In genomic region chr8:106007135-106007534, GRCm38 (mm10) we compare ENCODE assay signal across 2 mouse cellular contexts.
TF ChIP-seq lines count a peak whose summit lies in the region.

No protein-coding gene starts in this region.

TF ChIP-seq in CH12.LX, 34 proteins besides CTCF, POLR2A, EP300 and RAD21 (continued from another document):
- no peak for TF ChIP-seq PAX5 (IDR thresholded peaks at IDR 0.05; ENCODE audit: low read length)
- peak; percentile 7; the same call in 1 of the 2 replicates for TF ChIP-seq BHLHE40 (IDR thresholded peaks at IDR 0.05; ENCODE audit: low read depth, low read length)
- TF ChIP-seq CHD2 (IDR thresholded peaks at IDR 0.05; ENCODE audit: low read length), result 0 out of 2 replicates have a peak, but pooled peaks have one; percentile 22
- no peak for TF ChIP-seq CHD1 (IDR thresholded peaks at IDR 0.05; ENCODE audit: low read depth, low read length)
- TF ChIP-seq SMC3 (IDR thresholded peaks at IDR 0.05; ENCODE audit: low read depth, low read length), result no peak
- peak; percentile 92 for TF ChIP-seq ETS1 (conservative IDR thresholded peaks at IDR 0.05; ENCODE audit: low read depth, low read length)
- 0 out of 2 replicates have a peak, but pooled peaks have one; percentile 32 for TF ChIP-seq MAZ (IDR thresholded peaks at IDR 0.05; ENCODE audit: low read depth, low read length)
- TF ChIP-seq NELFE (IDR thresholded peaks at IDR 0.05; ENCODE audit: low read depth, low read length), result no peak
- TF ChIP-seq ELF1 (IDR thresholded peaks at IDR 0.05; ENCODE audit: low read depth, low read length), result no peak
- no peak for TF ChIP-seq NRF1 (IDR thresholded peaks at IDR 0.05; ENCODE audit: low read depth, low read length)
- no peak for TF ChIP-seq USF2 (conservative IDR thresholded peaks at IDR 0.05; ENCODE audit: low read depth, low read length)
- TF ChIP-seq ZKSCAN1 (IDR thresholded peaks at IDR 0.05; ENCODE audit: borderline replicate concordance, low read depth, low read length), result no peak
- TF ChIP-seq IRF4 (IDR thresholded peaks at IDR 0.05; ENCODE audit: low read depth, low read length), result peak; percentile 67; the same call in 1 of the 2 replicates
- TF ChIP-seq MYC (IDR thresholded peaks at IDR 0.05; ENCODE audit: low read depth, low read length), result no peak
- TF ChIP-seq UBTF (IDR thresholded peaks at IDR 0.05; ENCODE audit: low read depth, low read length), result no peak
- TF ChIP-seq HCFC1 (IDR thresholded peaks at IDR 0.05; ENCODE audit: low read depth, low read length), result no peak
- TF ChIP-seq JUN (IDR thresholded peaks at IDR 0.05; ENCODE audit: insufficient read depth, low read depth, low read length), result peak; percentile 93
- TF ChIP-seq MAFK (IDR thresholded peaks at IDR 0.05; ENCODE audit: insufficient replicate concordance, low read length), result 0 out of 2 replicates have a peak, but pooled peaks have one; percentile 39
- no peak for TF ChIP-seq GABPA (IDR thresholded peaks at IDR 0.05; ENCODE audit: insufficient replicate concordance, low read depth, low read length)
- TF ChIP-seq RCOR1 (conservative IDR thresholded peaks at IDR 0.05; ENCODE audit: low read depth, low read length), result peak; percentile 50; the same call in 1 of the 2 replicates
- TF ChIP-seq KAT2A (IDR thresholded peaks at IDR 0.05; ENCODE audit: insufficient replicate concordance, low read length), result no peak
- no peak for TF ChIP-seq MXI1 (IDR thresholded peaks at IDR 0.05; ENCODE audit: low read depth, low read length)
- TF ChIP-seq MAX (IDR thresholded peaks at IDR 0.05; ENCODE audit: low read length), result no peak
- TF ChIP-seq TBP (conservative IDR thresholded peaks at IDR 0.05; ENCODE audit: low read depth, low read length), result no peak
- no peak for TF ChIP-seq SIN3A (IDR thresholded peaks at IDR 0.05; ENCODE audit: low read length)
- peak; percentile 65; the same call in 1 of the 2 replicates for TF ChIP-seq MEF2A (IDR thresholded peaks at IDR 0.05; ENCODE audit: borderline replicate concordance, low read depth, low read length)
- TF ChIP-seq TCF12 (IDR thresholded peaks at IDR 0.05; ENCODE audit: low read depth, low read length), result no peak; the same call in 1 of the 2 replicates
- TF ChIP-seq ZMIZ1 (IDR thresholded peaks at IDR 0.05; ENCODE audit: low read depth, low read length), result no peak
- no peak for TF ChIP-seq POLR2AphosphoS2 (IDR thresholded peaks at IDR 0.05; ENCODE audit: low read depth, low read length)
- no peak for TF ChIP-seq USF1 (IDR thresholded peaks at IDR 0.05; ENCODE audit: low read depth, low read length)
- no peak for TF ChIP-seq E2F4 (IDR thresholded peaks at IDR 0.05; ENCODE audit: insufficient replicate concordance, low read depth, low read length)
- no peak for TF ChIP-seq ZNF384 (IDR thresholded peaks at IDR 0.05; ENCODE audit: low read depth, low read length)
TF ChIP-seq in CH12.LX: peak in this region for 10.

TF ChIP-seq in myocyte, 11 proteins besides CTCF, POLR2A, EP300 and RAD21 (continued from another document):
- TF ChIP-seq MYOG (IDR thresholded peaks at IDR 0.05; ENCODE audit: control insufficient read depth in 1 of 3, insufficient read depth in 1 of 3, insufficient read length in 2 of 3, low read depth in 2 of 3), result no peak
